Mouse (Mus musculus) thymus, postnatal 25 days (tissue): ENCODE results near the gene Bdp1.
"Not testable (repeated sequence)": the region's sequence is repeated elsewhere in the genome, so short reads cannot be mapped to it uniquely, and the experiment has no call there.

Source experiments
- DNase-seq: peaks from one replicate; pipeline ENCODE4 v3.0.0; 2022

The Bdp1 gene

DNA sequence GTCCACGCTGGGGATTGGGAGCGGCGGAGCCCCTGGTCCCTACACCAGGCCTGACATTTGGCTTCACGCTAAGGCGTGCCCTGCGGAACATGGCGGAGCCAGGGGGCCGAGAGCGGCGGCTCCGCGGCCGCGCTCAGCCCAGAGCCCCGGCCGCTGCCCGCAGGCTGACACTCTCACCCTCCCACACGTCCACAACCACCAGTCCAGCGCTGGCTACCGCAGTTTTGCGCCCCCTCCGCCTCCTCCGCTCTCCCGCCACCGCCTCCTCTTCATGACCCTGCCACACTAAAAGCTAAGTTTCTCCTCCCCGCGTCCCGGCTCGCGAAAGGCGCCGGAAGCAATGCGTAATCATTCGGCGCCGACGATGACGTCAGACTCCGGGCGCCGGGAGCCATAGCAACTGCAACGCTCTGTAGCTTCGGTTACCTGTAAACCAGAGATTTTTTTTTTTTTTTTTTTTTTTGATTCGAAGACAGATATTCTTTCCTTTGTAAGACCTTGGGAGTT, at the start of gene Bdp1:
Gene Bdp1, minus strand, starts transcription at position 323 of the 507 bp plus-strand sequence.
- peak; percentile 95 for DNase-seq

DNA sequence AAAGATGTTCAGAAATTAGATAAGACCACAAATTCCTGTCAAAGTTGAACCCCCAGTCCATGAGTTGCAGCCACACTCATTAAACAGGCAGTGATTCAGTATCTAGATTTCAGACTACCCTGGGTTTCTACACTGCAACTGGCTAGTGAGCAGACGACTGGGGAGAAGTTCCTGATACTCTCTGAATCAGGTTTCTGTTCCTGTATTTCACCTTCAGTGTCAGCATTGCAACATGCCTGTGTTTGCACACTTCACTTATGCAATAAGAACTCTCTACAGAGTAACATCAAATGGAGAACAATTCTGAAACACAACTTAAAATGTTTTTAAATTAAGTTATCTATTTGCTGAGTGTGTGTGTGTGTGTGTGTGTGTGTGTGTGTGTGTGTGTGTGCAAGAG, 48.8 kb upstream of the Bdp1 start:
- no peak for DNase-seq

DNA sequence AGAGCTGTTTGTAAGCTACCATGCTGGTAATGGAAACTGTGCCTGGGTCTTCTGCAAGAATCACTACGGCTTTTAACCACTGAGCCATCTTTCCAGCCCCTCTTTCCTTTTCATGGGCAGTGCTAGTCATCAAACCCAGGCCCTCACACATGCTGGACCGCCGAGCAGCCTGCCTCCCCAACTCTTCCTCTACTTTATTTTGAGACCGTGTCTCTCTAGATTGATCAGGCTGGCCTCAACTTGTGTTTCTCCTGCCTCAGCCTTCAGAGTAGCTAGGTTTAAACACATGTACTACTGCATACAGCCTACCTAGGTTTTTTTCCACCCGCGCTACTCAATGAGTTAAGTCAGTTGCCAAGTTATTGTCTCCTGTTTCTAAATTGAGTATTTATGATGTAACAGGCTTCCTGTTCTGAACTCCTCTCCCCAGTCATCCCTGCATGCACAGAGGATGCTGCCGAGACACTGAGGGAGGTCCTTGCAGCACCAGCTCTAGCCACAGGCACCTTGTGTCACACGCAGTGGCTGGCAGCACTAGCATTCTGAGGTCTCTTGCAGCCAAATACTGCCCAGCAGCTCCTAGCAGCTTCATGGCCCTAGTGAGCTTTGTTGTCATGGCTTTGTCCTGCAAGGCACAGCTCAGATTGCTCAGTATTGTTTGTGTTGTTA, 37.9 kb upstream of the Bdp1 start:
- no peak for DNase-seq

DNA sequence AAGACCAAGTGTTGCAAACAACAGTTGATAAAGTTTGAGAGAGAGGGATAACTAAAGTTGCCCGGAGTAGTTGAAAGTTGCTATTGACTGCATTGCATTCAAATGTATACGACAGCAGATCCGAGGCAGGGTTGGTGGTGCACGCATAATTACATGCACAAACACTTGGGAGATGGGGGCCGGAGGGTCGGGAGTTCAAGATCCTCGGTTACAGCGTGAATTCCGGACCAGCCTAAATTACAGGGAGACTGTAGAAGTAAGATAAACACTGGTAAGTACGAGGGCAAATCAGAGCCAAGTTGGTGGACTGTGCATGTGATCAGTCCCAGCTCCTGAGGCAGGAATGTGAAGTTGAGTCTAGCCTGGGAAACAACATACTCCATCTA, 21.4 kb upstream of the Bdp1 start:
- DNase-seq, result no peak

DNA sequence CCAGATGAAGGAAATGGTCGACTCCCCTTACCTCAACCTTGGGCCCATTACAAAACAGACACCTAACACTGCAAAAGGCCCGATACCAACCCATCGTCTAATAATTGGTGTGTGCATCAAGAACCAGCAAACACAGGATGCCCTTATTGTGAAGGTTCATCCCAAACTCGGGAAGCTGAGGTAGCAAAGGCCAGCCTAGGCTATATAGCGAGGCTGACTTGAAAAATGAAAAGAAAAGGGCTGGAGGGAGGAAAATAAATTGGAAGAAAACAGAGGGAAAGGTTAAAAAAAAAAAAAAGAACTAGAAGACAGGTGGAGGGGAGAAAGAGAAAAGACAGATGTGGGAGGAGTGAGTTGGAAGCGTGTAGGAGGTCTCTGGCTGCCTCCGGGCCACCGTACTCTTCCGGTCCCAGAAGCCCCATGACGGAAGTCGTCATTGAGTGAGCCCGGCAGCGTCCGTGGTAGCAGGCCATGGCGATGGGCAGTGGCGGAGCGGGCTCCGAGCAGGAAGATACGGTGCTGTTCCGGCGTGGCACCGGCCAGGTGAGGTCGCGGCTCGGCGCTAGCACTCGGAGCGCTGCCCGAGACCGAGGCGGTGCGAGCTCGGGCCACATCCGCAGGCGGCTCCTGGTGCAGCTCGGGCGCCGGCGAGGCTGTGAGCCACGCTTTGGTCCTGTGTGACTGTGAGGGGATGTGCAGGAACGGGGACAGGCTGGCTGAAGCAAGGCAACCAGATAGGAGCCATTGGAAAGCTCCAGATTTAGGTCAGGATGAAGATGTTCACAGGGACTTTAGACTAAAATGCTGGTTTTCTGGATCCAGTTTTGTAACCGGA, 20.8 kb upstream of the Bdp1 start, which contains the start of gene Smn1:
Gene Smn1, plus strand, starts transcription at position 430 of the 835 bp plus-strand sequence.
- DNase-seq, result peak; percentile 87

DNA sequence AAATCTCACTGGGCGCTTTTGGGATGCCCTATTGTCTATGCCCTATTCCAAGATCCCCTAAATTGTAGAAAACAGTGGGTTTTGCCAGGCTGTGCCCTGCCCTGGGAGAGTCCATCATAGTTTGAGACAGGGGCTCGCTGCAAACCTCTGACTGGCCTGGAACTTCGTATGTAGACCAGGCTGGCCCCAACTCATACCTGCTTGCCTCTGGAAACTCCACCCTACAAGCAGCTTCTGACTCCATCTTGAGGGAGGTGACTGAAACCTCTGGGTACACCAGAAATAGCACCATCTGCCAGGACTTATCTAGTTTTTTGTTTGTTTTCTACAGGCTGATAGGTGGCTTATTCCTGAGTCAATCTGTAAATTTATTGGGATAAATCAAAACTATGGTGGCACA, 20.1 kb upstream of the Bdp1 start:
- DNase-seq, result no peak

DNA sequence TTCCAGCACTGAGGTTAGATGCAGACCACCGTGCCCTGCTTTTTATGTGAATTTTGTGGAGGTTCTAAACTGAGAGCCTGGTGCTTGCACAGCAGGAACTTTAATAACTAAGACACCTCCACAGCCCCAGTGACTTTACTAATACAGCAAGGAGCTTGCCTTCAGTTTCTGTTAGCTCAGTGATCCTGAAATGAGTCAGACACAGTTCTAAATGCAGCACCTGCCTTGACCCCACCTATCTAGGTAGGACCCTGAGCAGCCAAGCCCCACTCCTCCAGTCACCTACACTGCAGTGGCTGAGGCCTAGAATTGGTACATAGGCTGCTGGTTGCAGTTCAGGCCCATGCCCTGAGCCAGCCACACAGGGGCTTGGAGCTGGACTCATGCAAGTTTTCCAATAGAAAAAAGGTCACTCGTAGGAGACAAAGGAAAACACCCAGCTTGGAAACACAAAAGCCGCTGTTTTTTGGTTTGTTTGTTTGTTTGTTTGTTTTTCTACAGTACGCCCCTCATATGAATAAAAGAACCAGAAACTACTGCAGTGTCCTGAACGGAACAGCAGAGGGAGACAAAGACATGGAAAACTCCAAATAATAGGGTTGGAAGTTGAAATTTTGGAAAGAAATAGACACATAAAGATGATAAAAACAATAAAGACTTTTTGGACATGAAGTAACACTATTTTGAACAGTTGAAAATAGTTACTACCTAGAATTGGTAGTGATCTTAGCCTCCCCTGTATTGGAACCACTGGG, 8.5 kb upstream of the Bdp1 start:
- DNase-seq, result no peak

DNA sequence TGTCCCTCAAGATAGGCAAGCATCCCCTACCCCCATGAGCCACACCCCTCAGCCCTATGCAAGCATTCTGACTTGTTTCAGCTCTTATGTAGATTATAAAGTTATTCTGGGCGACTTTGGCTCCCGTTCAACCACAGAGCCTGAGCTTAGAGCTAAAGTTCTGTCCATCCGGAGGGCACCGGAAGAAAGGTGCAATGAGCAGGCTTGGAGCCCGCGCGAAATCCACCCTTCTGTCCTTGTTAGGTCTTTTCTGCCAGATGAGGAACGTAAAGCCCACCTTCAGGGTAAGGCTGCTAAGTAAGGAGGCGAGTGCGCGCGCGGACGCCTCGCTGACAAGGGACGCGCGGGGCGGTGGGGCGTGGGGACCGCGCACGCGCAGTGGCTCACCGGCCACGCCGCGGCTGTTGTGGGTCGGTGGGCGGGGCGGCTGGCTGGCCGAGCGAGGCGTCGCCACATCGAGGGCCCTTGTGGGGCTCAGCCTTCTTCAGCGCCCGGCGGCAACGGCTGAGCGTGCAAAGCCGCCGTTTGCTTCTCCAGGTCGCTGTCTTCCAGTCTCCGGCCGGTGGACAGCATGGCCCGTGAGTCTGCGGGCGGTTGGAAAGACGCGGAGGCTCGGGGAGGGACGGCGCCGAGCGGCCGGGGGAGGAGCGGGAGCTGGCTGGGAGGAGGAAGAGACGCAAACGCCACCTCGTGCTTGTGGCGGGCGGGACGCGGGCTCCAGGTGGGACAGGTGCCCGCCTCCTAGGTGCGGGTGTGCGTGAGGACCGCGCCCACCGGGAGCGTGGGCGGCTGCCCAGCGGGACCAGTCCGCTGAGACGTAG, 4.0 kb upstream of the Bdp1 start, which contains the start of gene Serf1:
Gene Serf1, plus strand, starts transcription at position 361 of the 821 bp plus-strand sequence.
- DNase-seq, result peak; percentile 76

DNA sequence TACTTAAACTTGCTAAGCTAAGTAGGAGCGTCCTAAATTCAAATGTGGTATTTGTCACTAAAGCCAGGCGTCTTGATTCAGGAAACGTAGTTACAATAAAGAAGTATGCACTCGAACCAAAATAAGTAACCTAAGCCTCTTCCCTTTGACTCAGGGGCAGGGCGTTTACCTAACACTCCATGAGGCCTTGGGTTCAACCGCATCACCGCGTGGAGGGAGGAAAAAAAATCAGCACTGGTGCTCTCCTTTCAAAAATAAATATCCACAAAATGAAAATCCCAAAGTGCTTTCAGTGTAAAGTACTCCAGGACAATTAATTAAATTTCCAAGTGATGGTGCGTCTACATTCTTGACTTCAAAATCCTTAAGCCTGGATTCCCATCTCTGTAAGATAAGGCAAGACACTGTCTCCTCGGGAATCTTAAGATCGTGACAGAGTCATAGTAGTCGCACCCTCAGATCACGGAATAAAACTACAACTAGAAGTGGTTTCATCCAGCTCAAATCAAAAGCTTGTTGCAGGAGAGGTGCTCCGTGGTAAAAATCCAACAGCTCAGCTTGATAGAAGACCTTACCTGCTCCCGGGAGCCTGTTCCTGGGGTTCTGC, 715 bp downstream of the Bdp1 start:
- no peak for DNase-seq

DNA sequence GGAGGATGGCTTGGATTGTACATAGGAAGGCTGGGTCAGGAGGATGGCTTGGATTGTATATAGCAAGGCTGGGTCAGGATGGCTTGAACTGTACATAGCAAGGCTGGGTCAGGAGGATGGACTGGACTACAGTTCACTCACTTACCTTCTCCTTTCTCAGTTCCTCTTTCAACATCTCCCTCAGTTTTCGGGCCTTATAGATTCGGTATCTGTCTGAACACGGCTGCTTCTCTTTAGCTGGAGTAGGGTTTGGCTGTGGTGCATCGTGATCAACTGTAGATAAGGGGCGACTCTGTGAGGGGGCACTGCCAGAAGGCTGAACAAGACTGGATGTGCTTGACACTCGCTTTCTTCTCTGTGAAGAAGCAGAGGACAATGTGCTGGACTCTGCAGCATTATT, 5.1 kb downstream of the Bdp1 start:
- DNase-seq, result no peak

DNA sequence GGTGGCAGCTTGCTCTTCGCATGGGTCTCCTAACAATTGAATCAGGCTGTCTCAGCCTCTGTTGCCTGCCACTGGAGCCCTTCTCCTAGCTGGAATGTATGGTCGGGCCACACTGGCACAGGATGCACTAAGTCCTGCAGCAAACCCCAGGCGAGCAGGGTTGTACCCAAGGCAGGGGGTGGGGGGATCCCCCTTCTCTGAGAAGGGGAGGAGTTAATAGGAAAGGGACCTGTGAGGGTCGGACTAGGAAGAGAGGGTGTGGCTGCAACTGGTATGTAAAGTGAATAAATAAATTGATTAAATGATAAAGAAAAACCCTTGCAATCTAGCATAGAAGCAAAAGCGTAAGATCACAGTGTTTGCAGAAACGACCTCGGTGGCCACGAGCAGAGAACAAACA, 32.4 kb downstream of the Bdp1 start:
- DNase-seq, result no peak

DNA sequence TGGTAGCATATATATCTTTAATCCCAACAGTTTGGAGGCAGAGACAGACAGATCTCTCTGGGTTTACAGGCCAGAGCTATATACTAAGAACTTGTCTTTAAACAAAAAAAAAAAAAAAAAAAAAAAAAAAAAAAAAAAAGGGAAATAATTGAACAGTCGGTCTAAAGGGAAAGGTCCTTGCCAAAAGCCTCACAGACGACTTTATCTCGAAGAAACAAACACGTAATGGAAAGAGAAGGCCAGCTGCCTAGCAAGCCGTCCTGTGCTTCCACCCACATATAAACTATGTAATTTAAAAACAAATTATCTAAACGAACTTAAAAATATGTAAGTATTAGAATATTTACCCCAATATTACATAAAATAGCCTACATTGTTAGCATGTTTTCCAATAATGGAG, 36.0 kb downstream of the Bdp1 start:
- no peak for DNase-seq

DNA sequence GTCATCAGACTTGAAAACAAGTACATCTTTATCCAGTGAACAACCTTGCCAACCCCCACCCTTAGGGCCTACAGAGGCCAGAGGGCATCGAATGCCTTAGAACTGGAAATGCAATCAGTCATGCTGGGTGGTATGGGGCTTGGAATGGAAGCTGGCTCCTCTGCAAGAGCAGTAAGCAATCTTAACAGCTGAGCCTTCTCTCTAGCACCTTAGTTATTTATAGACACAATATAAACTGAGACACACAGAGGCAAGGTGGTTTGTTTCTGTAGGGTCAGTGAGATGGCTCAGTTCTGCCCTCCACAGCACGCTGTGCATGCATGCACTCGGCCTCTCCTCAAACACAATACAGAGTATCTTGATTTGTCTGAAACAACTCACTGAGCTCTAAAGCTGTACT, 39.9 kb downstream of the Bdp1 start:
- no peak for DNase-seq

DNA sequence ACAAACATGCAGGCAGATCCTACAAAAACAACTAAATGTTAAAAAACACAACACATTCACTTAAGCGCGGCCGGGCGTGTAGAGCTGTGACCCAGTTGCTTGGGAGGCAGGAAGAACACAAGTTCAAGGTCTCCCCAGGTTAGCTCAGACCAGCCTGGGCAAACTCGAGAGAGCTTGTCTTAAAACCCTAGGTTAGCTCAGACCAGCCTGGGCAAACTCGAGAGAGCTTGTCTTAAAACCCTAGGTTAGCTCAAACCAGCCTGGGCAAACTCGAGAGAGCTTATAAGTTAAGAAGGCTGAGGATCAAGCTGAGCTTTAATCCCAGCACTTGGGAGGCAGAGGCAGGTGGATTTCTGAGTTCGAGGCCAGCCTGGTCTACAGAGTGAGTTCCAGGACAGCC, 46.1 kb downstream of the Bdp1 start:
- DNase-seq, result not testable (repeated sequence)

DNA sequence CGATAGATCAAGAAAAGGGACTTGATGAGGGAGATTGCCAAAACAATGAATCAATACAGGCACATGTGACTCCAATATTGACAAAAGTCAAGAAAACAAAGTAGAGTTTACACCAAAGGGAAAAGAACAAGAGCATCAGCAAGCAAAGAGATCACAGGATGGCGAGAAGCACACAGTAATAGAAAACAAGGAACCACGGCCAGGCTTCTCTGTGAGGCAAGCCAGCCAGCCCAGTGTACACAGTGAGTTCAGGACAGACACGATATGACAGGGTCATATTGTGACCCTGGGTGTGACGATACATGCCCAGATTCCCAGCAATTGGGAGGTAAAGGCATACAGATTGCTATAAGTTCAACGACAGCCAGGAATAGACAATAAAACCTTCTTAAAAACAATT, 77.9 kb downstream of the Bdp1 start:
- no peak for DNase-seq

DNA sequence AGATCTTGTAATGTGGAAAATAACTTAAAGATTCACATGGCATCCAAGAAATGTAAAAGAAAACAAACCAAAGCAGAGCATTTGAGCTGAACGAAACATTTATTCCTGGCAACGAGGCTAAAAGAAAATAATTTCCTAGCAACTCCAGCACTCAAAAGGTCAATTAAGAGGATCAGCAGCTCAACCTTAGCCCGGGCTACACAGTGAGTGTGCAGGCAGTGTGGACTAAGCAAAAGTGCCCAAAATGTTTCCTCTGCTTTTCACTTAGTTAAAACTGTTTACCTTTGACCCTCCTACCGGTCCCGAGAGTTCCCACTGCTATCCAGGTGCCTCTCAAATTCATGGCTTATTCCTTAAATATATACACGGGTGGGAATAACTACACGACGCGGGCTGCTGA, 87.0 kb downstream of the Bdp1 start:
- DNase-seq, result no peak

DNA sequence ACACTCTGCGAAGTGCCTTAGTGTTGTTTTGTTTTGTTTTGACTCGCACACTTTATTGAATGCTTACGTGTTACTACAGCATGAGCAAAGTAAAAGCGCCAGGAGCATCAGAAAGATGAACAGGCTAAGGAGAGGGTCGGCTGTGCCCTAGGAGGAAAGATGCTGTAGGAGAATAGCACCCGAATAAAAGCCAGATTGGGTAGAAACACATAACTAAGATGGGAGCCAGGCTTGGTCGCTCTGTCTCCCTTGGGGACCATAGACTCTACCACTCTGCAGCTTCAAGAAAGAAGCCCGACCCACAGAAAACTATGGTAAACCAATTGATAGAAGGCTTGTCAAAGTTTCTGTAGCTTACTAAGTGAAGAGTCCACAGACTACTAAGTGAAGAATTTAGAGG, 87.9 kb downstream of the Bdp1 start:
- no peak for DNase-seq

DNA sequence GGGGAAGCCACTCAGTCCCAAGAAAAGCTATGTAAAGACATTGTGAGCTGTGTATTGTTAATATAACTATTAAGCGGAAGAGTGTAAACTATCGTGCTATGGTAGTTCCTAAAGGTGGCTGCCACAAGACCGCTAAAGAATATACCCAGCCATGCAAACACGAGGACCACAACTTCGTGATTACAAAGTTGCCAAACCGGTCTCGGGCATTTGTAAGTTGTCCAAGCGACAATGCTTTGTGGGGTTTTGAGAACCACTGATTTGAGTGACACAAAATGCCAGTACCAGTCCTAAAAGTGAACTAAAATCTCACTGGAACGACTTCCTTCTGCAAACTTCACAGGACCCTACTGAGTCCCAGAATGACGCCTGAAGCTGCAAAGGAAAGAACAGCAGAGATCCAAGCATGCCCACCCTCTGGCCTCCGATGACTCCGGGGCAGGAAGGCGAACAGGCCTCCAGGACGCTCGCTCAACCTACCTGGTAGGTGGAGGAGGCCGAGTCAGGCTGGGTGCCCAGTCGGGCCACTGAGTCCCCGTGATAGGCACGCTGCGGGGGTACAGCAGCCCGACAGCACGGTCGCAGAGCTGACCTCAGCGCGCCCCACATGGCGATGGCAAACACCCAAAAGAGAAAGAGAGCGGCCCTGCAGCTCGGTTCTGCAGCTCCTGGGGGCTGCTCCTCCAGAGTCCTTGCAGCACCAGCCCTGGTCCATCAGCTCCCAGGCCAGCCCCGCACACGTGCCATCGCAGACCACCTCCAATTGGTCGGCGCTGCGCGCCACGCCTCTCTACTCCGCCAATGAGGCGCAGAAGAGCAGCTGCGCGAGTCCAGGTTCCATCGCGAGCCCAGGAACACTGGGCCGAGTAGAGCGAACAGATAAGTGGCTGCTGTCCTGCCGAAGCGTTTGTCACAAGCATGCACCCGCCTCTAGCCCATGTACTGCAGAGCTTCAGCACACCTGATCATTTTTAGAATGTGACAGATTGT, 88.7 kb downstream of the Bdp1 start, which contains the start of gene Mccc2:
Gene Mccc2, minus strand, starts transcription at position 734 of the 990 bp plus-strand sequence.
- peak; percentile 62 for DNase-seq

DNA sequence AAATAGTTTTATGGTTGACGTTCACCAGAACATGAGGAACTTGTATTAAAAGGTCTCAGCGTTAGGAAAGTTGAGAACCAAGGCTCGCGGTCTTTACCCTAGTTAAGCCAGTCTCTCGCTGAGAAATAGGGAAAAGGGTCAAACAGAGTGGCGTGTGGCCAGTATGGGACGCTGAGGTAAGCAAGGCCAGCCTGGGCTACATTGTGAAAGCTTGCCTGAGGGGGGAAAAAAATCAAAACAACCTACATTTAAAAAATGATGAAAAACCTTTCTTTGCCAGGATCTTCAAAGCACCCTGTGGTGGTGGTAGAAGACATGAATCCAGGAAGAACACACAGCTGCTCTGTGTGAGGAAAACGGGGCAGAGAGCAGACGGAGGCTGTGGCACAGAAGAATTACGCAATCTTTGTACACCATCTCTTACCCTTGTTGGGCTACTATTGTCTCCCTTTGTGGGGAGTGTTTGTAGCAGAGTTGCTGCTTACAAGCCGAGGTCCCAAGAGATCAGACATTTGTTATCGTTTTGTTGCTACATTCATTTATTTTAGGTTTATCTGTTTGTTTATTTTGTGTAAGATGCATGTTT, 97.9 kb downstream of the Bdp1 start:
- no peak for DNase-seq

DNA sequence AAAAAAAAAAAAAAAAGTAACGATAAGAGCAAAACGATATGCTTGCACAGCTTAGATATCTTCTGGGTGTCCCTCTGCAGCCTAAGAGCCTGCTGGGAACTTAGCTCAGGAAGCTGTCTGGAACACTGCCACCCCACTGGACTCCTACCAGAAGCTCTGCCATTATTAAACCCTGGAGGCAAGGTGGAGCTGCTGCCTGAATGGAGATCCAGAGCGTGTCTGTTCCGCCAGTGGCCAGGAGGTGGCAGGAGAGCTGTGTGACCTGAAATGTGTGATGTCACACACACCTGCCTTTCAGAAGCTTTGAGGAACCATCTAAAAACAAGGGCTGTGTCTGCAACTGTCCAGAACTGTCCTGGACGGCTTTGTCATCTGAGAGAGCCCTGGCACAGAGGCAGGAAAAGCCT, 102.1 kb downstream of the Bdp1 start:
- peak; percentile 83 for DNase-seq
